Mouse (Mus musculus): ENCODE measurements around the gene Lrrc10b. TPM values are rescaled to one million over a fixed set of nuclear protein-coding genes. Genes with fewer than 3 reads are reported as not detected.

Gene Lrrc10b
- 1.7 and 2.4 TPM in 2 replicates for polyA plus RNA-seq (2015; fragmentation: Nextera tagmentation; extraction: Ambion mirVana)

GRCm38 (mm10) chr19:10456752-10457483 lies at the start of gene Lrrc10b:
TSS of gene Lrrc10b (minus strand) at chr19:10457473.
- peak within 1 kb of the TSS; percentile 81 for H3K4me2 ChIP-seq

DNA sequence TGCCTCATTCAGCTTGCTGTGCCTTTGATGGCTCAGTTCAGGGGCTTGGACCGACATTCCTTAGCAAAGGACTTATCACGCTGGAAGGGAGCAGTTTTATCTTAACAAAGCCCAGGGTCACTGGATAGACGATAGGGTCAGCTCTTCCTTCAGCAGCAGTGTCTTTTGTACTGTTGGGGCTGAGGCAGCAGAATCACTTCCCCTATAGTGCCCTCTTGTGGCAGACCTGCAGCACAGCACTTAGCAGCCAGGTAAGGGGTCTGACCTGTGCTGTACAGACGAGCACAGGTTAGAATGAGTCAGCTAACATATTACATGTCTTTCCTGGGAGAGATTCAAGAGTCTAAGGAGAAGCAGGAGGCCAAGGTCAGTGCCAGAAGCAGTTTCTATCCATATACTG lies 45.3 kb upstream of the Lrrc10b start:
- Histone ChIP-seq H3K27ac (no peak overlapping the region), H3K36me3 (replicated peaks) (peaks cover 6% of the 10 kb centered on the region; the same call in 1 of the 2 replicates), H3K4me3 (no peak overlapping the region), H3K4me1 (no peaks in the 10 kb centered on the region), H3K4me2 (no peak overlapping the region), H3K27me3 (replicated peaks) (no peaks in the 10 kb centered on the region), H3K9ac (no peak overlapping the region), H3K9me3 (no peaks in the 10 kb centered on the region)
- 1% methylated on average over 4 of the region's 4 CpGs for WGBS
- ATAC-seq (replicated peaks), result peak; percentile 87

More at GRCm38 (mm10) chr19:10456752-10457483, at the start of gene Lrrc10b:
- peaks cover 26% of the 10 kb centered on the region for H3K4me1 ChIP-seq
- WGBS, result under 1% methylated on average over 96 of the region's 96 CpGs
- H3K9me3 ChIP-seq, result no peaks in the 10 kb centered on the region
- peak within 1 kb of the TSS; percentile 74 for H3K27ac ChIP-seq
- peak; percentile 78 for ATAC-seq (replicated peaks)
- H3K4me3 ChIP-seq, result peak within 1 kb of the TSS; percentile 48
- H3K27me3 ChIP-seq (replicated peaks), result peaks cover 52% of the 10 kb centered on the region
- H3K36me3 ChIP-seq (replicated peaks), result no peaks in the 10 kb centered on the region
- peak within 1 kb of the TSS; percentile 45 for H3K9ac ChIP-seq

DNA sequence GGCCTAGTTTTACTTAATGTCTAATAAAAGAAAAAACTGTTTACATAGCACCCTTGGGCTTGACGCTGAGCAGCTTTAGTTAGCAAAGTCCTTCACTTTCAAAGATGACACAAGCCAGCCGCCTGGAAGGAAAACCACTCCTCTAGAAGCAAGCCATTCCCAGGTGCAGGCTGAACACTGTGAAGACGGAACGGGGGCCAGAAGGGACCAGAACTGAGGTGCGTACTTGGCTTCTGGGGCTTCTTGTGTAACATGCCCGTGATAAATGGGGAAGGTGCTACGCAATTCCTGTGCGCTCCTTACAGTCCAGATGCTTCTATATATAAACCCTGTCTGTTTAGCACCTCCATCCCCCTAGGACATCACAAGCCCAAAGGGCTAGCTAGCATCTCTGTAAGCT lies 43.3 kb upstream of the Lrrc10b start:
- no peak for ATAC-seq (replicated peaks)
- Histone ChIP-seq H3K36me3 (replicated peaks) (peaks cover under 1% of the 10 kb centered on the region; the same call in 1 of the 2 replicates), H3K9ac (no peak overlapping the region)

DNA sequence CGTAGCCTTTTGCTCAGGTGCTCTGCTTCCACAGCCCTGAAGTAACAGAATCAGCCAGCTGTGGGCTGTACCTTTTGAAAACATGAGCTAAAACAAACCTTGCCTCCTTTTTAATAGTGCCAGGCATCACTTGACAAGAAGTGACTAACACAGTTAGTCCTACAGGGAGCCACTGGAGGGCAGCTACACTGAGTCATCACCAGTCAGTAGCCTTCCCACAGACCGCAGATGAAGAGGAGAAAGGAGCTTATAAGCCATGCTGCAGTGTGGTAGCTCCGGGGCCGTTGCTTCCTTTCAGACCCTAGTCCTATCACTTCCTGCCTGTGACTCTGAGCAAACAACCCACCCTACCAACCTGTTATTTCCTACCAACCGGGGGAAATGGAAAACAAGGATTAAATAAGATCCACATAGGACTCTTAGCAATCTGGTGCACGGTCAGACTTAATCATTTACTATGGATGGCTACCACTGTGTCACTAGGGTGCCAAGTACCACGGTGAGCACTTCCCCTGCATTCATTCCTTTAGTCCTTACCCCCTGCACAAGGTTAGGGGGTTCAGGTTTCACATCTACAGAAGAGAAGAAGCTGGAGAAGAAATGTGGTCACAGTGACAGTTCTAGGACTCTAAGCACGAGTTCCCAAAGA lies 40.4 kb upstream of the Lrrc10b start:
- Histone ChIP-seq H3K4me3 (no peak overlapping the region), H3K9ac (no peak overlapping the region; the same call in 1 of the 2 replicates), H3K36me3 (replicated peaks) (no peaks in the 10 kb centered on the region; the same call in 1 of the 2 replicates), H3K27me3 (replicated peaks) (no peaks in the 10 kb centered on the region), H3K4me1 (no peaks in the 10 kb centered on the region), H3K4me2 (no peak overlapping the region), H3K27ac (peak overlapping the region; percentile 39), H3K9me3 (no peaks in the 10 kb centered on the region)
- WGBS, result 57% methylated on average over 8 of the region's 8 CpGs
- peak; percentile 41; the same call in 1 of the 2 replicates for ATAC-seq (replicated peaks)

More for the DNA sequence above, 43.3 kb upstream of the Lrrc10b start:
- Histone ChIP-seq H3K27ac (no peak overlapping the region), H3K9me3 (no peaks in the 10 kb centered on the region), H3K4me2 (no peak overlapping the region), H3K4me3 (no peak overlapping the region), H3K27me3 (replicated peaks) (no peaks in the 10 kb centered on the region), H3K4me1 (no peaks in the 10 kb centered on the region)
- 96% methylated on average over 8 of the region's 8 CpGs for WGBS

- Histone ChIP-seq H3K9me3 (no peaks in the 10 kb centered on the region), H3K4me2 (no peak overlapping the region), H3K27me3 (replicated peaks) (no peaks in the 10 kb centered on the region), H3K36me3 (replicated peaks) (no peaks in the 10 kb centered on the region; the same call in 1 of the 2 replicates), H3K27ac (peak overlapping the region; percentile 39), H3K9ac (no peak overlapping the region), H3K4me1 (no peaks in the 10 kb centered on the region), H3K4me3 (no peak overlapping the region)
- WGBS, result 36% methylated on average over 2 of the region's 2 CpGs
- peak; percentile 59; the same call in 1 of the 2 replicates for ATAC-seq (replicated peaks)
Measured at GRCm38 (mm10) chr19:10496976-10497375, 39.7 kb upstream of the Lrrc10b start.

- Histone ChIP-seq H3K27ac (no peak overlapping the region), H3K27me3 (replicated peaks) (no peaks in the 10 kb centered on the region), H3K9me3 (no peaks in the 10 kb centered on the region), H3K9ac (no peak overlapping the region), H3K36me3 (replicated peaks) (no peaks in the 10 kb centered on the region), H3K4me3 (no peak overlapping the region), H3K4me2 (no peak overlapping the region), H3K4me1 (no peaks in the 10 kb centered on the region)
- 89% methylated on average over 1 of the region's 1 CpGs for WGBS
- no peak for ATAC-seq (replicated peaks)
Measured at GRCm38 (mm10) chr19:10495670-10496069, 38.4 kb upstream of the Lrrc10b start.

- WGBS, result 22% methylated on average over 9 of the region's 9 CpGs
- H3K4me3 ChIP-seq, result no peak overlapping the region
- ATAC-seq (replicated peaks), result peak; percentile 79
- H3K9me3 ChIP-seq, result no peaks in the 10 kb centered on the region
- no peak overlapping the region for H3K4me2 ChIP-seq
- H3K36me3 ChIP-seq (replicated peaks), result no peaks in the 10 kb centered on the region
- no peak overlapping the region for H3K9ac ChIP-seq
- H3K4me1 ChIP-seq, result peaks cover 11% of the 10 kb centered on the region
- no peak overlapping the region for H3K27ac ChIP-seq
- H3K27me3 ChIP-seq (replicated peaks), result 0 out of 2 replicates have a peak, but pooled peaks cover 7% of the 10 kb centered on the region
Measured at GRCm38 (mm10) chr19:10486264-10486738, 29.0 kb upstream of the Lrrc10b start.

DNA sequence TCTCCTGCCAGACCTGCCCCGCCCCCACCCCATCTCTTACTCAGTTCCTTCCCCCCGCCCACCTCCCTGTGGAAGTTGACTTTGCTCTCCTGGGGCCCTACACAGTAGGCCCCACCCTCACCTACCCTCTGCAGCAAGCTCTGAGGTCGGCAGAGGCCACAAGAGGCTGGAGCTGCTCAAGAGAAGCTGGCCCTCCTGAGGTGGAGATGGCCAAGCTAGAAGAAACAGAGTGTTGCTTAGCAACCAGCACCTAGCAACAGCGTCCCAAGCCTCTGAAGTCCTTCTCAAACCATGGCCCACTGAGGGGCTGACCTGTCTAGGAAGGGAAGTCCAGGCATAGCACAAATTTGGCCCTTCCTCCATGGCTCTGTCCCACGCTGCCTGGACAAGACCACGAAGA lies 25.4 kb upstream of the Lrrc10b start, which contains the start of gene Ppp1r32:
TSS of gene Ppp1r32 (minus strand) at position 226 of the 400 bp plus-strand sequence.
- H3K4me2 ChIP-seq, result no peak within 1 kb of the TSS; the same call in 1 of the 2 replicates

DNA sequence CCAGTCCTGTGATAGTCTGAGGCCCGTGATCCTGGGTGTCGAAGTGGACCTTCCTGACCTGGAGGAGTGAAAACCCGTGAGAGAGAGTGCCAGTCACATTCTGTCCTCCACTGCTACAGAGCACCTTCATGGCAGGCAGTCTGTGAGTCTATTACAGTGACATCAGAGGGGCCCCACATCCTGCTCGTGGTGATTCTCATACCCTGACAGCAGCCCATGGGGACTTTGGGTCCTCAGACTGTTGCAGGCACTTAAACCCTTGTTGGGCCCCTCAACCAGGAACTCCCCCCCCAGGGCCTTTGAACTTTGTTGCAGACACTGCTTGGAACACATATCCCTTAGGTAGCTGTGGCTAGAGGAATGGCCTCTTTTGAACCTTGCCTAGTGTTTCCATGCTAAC lies 22.3 kb upstream of the Lrrc10b start:
- ATAC-seq (replicated peaks), result no peak

More for the DNA sequence above, 25.4 kb upstream of the Lrrc10b start, which contains the start of gene Ppp1r32:
- no peak within 1 kb of the TSS for H3K27ac ChIP-seq
- peak; percentile 79 for ATAC-seq (replicated peaks)
- 0 out of 2 replicates have a peak, but pooled peaks cover 7% of the 10 kb centered on the region for H3K27me3 ChIP-seq (replicated peaks)
- H3K4me1 ChIP-seq, result peaks cover 11% of the 10 kb centered on the region
- no peak within 1 kb of the TSS for H3K4me3 ChIP-seq
- no peaks in the 10 kb centered on the region for H3K9me3 ChIP-seq
- no peak within 1 kb of the TSS for H3K9ac ChIP-seq
- 21% methylated on average over 6 of the region's 6 CpGs for WGBS
- H3K36me3 ChIP-seq (replicated peaks), result no peaks in the 10 kb centered on the region

DNA sequence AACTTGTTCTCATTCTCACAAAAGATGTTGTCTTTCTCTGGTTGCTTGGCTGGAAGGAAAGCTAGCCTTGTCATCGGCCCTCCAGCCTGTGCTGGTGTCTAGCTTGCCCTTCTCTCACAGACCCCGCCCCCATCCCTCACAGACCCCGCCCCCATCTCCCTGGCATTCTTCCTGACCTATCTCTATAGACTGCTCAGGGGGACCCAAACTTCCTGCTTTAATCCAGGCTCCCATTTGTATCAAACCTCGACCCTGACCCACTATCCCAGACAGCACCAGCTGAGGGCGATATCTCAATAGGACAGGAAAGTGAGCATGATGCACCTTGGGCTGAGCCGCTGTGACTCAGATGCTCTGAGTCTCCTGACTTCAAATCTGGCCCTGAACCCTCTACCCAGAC lies 16.5 kb upstream of the Lrrc10b start:
- Histone ChIP-seq H3K27me3 (replicated peaks) (no peaks in the 10 kb centered on the region), H3K4me2 (no peak overlapping the region), H3K27ac (no peak overlapping the region), H3K9me3 (no peaks in the 10 kb centered on the region), H3K4me3 (no peak overlapping the region), H3K9ac (no peak overlapping the region), H3K36me3 (replicated peaks) (no peaks in the 10 kb centered on the region), H3K4me1 (no peaks in the 10 kb centered on the region)
- 19% methylated on average over 6 of the region's 6 CpGs for WGBS
- no peak for ATAC-seq (replicated peaks)

More for the DNA sequence above, 22.3 kb upstream of the Lrrc10b start:
- Histone ChIP-seq H3K27ac (no peak overlapping the region), H3K4me3 (no peak overlapping the region), H3K27me3 (replicated peaks) (no peaks in the 10 kb centered on the region), H3K36me3 (replicated peaks) (no peaks in the 10 kb centered on the region), H3K9ac (no peak overlapping the region), H3K4me1 (peaks cover 11% of the 10 kb centered on the region), H3K4me2 (no peak overlapping the region), H3K9me3 (no peaks in the 10 kb centered on the region)
- WGBS, result 72% methylated on average over 4 of the region's 4 CpGs

DNA sequence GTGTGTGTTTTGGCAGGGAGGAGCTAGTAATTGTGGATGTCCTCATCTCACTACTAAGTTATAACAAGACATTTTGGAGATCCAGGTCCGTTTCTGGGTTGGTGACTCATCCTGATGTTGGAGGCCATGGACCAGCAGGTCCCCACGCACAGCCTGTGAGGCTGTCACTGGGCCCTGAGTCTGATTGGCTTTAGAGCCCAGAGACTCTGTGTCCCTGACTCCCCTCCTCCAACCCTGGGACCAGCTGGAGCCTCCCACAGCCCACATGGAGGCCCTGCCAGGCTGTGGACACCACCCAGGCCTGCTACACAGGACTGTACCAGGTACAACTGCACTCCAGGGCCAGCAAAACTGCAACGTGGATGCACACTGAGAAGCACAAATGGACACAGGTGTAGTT lies 15.7 kb upstream of the Lrrc10b start:
- H3K27me3 ChIP-seq (replicated peaks), result no peaks in the 10 kb centered on the region
- H3K9me3 ChIP-seq, result no peaks in the 10 kb centered on the region
- H3K4me1 ChIP-seq, result no peaks in the 10 kb centered on the region
- ATAC-seq (replicated peaks), result no peak
- H3K36me3 ChIP-seq (replicated peaks), result no peaks in the 10 kb centered on the region
- no peak overlapping the region for H3K4me3 ChIP-seq
- 75% methylated on average over 3 of the region's 3 CpGs for WGBS
- H3K4me2 ChIP-seq, result no peak overlapping the region
- no peak overlapping the region for H3K27ac ChIP-seq
- no peak overlapping the region for H3K9ac ChIP-seq

GRCm38 (mm10) chr19:10469171-10469658 lies 11.9 kb upstream of the Lrrc10b start:
- H3K4me1 ChIP-seq, result no peaks in the 10 kb centered on the region
- no peaks in the 10 kb centered on the region for H3K9me3 ChIP-seq
- no peak overlapping the region for H3K9ac ChIP-seq
- no peak for ATAC-seq (replicated peaks)
- no peak overlapping the region for H3K27ac ChIP-seq
- WGBS, result 68% methylated on average over 8 of the region's 8 CpGs
- H3K4me3 ChIP-seq, result no peak overlapping the region
- no peaks in the 10 kb centered on the region for H3K27me3 ChIP-seq (replicated peaks)
- H3K4me2 ChIP-seq, result no peak overlapping the region
- H3K36me3 ChIP-seq (replicated peaks), result no peaks in the 10 kb centered on the region
